Mouse (Mus musculus) embryonic facial prominence, embryonic 15.5 days (tissue): ENCODE data around the gene Cyp39a1. TPM values are rescaled to one million over a fixed set of nuclear protein-coding genes. Genes with fewer than 3 reads are reported as not detected.

Experiments used
- ATAC-seq: fragments of 200-750 bp; cut with Nextera tagmentation; 2 replicates; pipeline ENCODE4 v1.8.0; 2017; ENCODE audit warnings: low read depth, moderate TSS enrichment; ENCODE audit not compliant: insufficient number of reproducible peaks, low FRiP score, low TSS enrichment
- H3K27ac ChIP-seq: fragments of 300-500 bp; sonication (generic); replicated peaks from 2 replicates; pipeline ENCODE4 v1.5.1; 2015; ENCODE audit warnings: mild to moderate bottlenecking, inconsistent platforms
- H3K27me3 ChIP-seq: fragments of 300-500 bp; sonication (generic); 2 replicates; pipeline ENCODE4 v1.6.1; 2015; ENCODE audit warnings: inconsistent platforms
- H3K36me3 ChIP-seq: fragments of 300-500 bp; sonication (generic); 2 replicates; pipeline ENCODE4 v1.6.1; 2015; ENCODE audit warnings: mild to moderate bottlenecking, inconsistent platforms
- H3K4me1 ChIP-seq: fragments of 300-500 bp; sonication (generic); 2 replicates; pipeline ENCODE4 v1.6.1; 2015; ENCODE audit warnings: inconsistent platforms
- H3K4me2 ChIP-seq: fragments of 300-500 bp; sonication (generic); replicated peaks from 2 replicates; pipeline ENCODE4 v1.6.1; 2015; ENCODE audit warnings: mild to moderate bottlenecking, inconsistent platforms
- H3K4me3 ChIP-seq: fragments of 300-500 bp; sonication (generic); replicated peaks from 2 replicates; pipeline ENCODE4 v1.5.1; 2015; ENCODE audit warnings: mild to moderate bottlenecking, inconsistent platforms
- H3K9ac ChIP-seq: fragments of 300-500 bp; sonication (generic); 2 replicates; pipeline ENCODE4 v1.6.1; 2015; ENCODE audit warnings: inconsistent platforms
- H3K9me3 ChIP-seq: fragments of 300-500 bp; sonication (generic); replicated peaks from 2 replicates; pipeline ENCODE4 v1.6.1; 2016; ENCODE audit warnings: inconsistent platforms
- WGBS: fragments of 180-500 bp; shearing (Covaris S2); methylation state at CpG from one replicate; pipeline ENCODE4 v1.1.7; 2015; 5-methylcytosine and 5-hydroxymethylcytosine counted together
- polyA plus RNA-seq: library from polyadenylated mRNA; unstranded; fragments of >200 nt; fragmentation: Nextera tagmentation; extraction: Ambion mirVana; gene quantifications from 2 replicates; pipeline ENCODE4 v1.2.1, GENCODE M21; 2015

The Cyp39a1 gene
- polyA plus RNA-seq, 1 experiment from 2014 or later, result 26.2 TPM

DNA sequence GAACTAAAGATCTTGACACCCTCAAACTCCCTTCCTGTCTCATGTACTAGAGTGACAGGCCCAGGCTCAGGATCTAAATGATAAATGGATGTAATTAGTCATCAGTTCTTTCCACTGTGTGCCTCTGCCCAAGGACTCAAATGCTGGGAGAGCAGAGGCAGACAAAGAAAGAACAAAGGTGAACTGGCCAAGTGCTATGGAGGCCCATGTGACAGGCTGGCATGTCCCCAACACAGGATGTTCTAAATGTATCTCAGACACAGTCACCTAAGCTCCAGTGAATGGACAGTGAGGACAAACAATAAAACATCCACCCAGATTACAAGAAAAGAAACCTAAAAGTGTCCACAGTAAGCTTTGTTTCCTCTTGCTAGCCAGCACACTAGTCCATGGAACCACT, 122.2 kb downstream of the Cyp39a1 start:
- ATAC-seq, result no peak
- Histone ChIP-seq H3K27me3 (no peaks in the 10 kb centered on the region), H3K9ac (no peak overlapping the region), H3K9me3 (no peaks in the 10 kb centered on the region), H3K27ac (no peak overlapping the region), H3K4me3 (no peak overlapping the region), H3K4me2 (no peak overlapping the region), H3K4me1 (0 out of 2 replicates have a peak, but pooled peaks cover 6% of the 10 kb centered on the region), H3K36me3 (no peaks in the 10 kb centered on the region)

GRCm38 (mm10) chr17:43791751-43792150, 124.5 kb downstream of the Cyp39a1 start:
- H3K27ac ChIP-seq, result no peak overlapping the region
- WGBS, result 81% methylated on average over 3 of the region's 3 CpGs
- H3K4me2 ChIP-seq, result no peak overlapping the region
- H3K36me3 ChIP-seq, result no peaks in the 10 kb centered on the region
- H3K9ac ChIP-seq, result no peak overlapping the region
- no peaks in the 10 kb centered on the region for H3K9me3 ChIP-seq
- no peaks in the 10 kb centered on the region for H3K27me3 ChIP-seq
- no peak for ATAC-seq
- no peaks in the 10 kb centered on the region for H3K4me1 ChIP-seq
- H3K4me3 ChIP-seq, result no peak overlapping the region

- WGBS, result 61% methylated on average over 1 of the region's 1 CpGs
- Histone ChIP-seq H3K27ac (no peak overlapping the region), H3K4me1 (no peaks in the 10 kb centered on the region), H3K9me3 (no peaks in the 10 kb centered on the region), H3K4me3 (no peak overlapping the region), H3K4me2 (no peak overlapping the region), H3K27me3 (no peaks in the 10 kb centered on the region), H3K9ac (no peak overlapping the region), H3K36me3 (no peaks in the 10 kb centered on the region)
- ATAC-seq, result no peak
Observed at GRCm38 (mm10) chr17:43794731-43795280, 127.6 kb downstream of the Cyp39a1 start.

Other genes starting within 250 kb of the Cyp39a1 start
- gene Mep1a, start 164.6 kb upstream of the Cyp39a1 start, polyA plus RNA-seq, result 0.25 and 0.40 TPM in 2 replicates
- 0.59 and 1.3 TPM in 2 replicates for gene Ankrd66, start 123.8 kb upstream of the Cyp39a1 start, polyA plus RNA-seq
- gene Pla2g7, start 99.3 kb upstream of the Cyp39a1 start, polyA plus RNA-seq, result 12.5 and 14.6 TPM in 2 replicates
- gene Tdrd6, start 37.1 kb upstream of the Cyp39a1 start, polyA plus RNA-seq, result 0.04 and 0.16 TPM in 2 replicates
- 31.4 and 38.8 TPM in 2 replicates for gene Slc25a27, start 211 bp upstream of the Cyp39a1 start, polyA plus RNA-seq
- gene Rcan2, start 133.9 kb downstream of the Cyp39a1 start, polyA plus RNA-seq, result 4.0 and 4.9 TPM in 2 replicates